Mouse (Mus musculus) embryonic facial prominence, embryonic 13.5 days (tissue): ENCODE results near the gene Trio. TPM values are rescaled to one million over a fixed set of nuclear protein-coding genes. Genes with fewer than 3 reads are reported as not detected.

Experiments used
- ATAC-seq: fragments of 200-750 bp; cut with Nextera tagmentation; 2 replicates; pipeline ENCODE4 v1.8.0; 2017; ENCODE audit warnings: low read depth; ENCODE audit not compliant: insufficient number of reproducible peaks, insufficient read depth, low FRiP score, low TSS enrichment
- H3K27ac ChIP-seq: fragments of 300-500 bp; sonication (generic); 2 replicates; pipeline ENCODE4 v1.5.1; 2015; ENCODE audit warnings: moderate library complexity, mild to moderate bottlenecking, inconsistent platforms
- H3K27me3 ChIP-seq: fragments of 300-500 bp; sonication (generic); 2 replicates; pipeline ENCODE4 v1.6.1; 2015; ENCODE audit warnings: mild to moderate bottlenecking, inconsistent platforms
- H3K36me3 ChIP-seq: fragments of 300-500 bp; sonication (generic); 2 replicates; pipeline ENCODE4 v1.6.1; 2015; ENCODE audit warnings: mild to moderate bottlenecking, inconsistent platforms
- H3K4me1 ChIP-seq: fragments of 300-500 bp; sonication (generic); 2 replicates; pipeline ENCODE4 v1.6.1; 2015; ENCODE audit warnings: inconsistent platforms
- H3K4me2 ChIP-seq: fragments of 300-500 bp; sonication (generic); 2 replicates; pipeline ENCODE4 v1.6.1; 2015; ENCODE audit warnings: moderate library complexity, mild to moderate bottlenecking, inconsistent platforms
- H3K4me3 ChIP-seq: fragments of 300-500 bp; sonication (generic); 2 replicates; pipeline ENCODE4 v1.5.1; 2015; ENCODE audit warnings: mild to moderate bottlenecking, inconsistent platforms
- H3K9ac ChIP-seq: fragments of 300-500 bp; sonication (generic); 2 replicates; pipeline ENCODE4 v1.6.1; 2015; ENCODE audit warnings: mild to moderate bottlenecking, inconsistent platforms
- H3K9me3 ChIP-seq: fragments of 300-500 bp; sonication (generic); 2 replicates; pipeline ENCODE4 v1.6.1; 2016; ENCODE audit warnings: inconsistent platforms
- WGBS: fragments of 180-500 bp; shearing (Covaris S2); methylation state at CpG from one replicate; pipeline ENCODE4 v1.1.7; 2015; ENCODE audit warnings: mixed read lengths; 5-methylcytosine and 5-hydroxymethylcytosine counted together
- polyA plus RNA-seq: library from polyadenylated mRNA; unstranded; fragments of >200 nt; fragmentation: Nextera tagmentation; extraction: Ambion mirVana; gene quantifications from 2 replicates; pipeline ENCODE4 v1.2.1, GENCODE M21; 2015

Trio gene
- polyA plus RNA-seq, 1 experiment from 2014 or later = 48.8 TPM

DNA sequence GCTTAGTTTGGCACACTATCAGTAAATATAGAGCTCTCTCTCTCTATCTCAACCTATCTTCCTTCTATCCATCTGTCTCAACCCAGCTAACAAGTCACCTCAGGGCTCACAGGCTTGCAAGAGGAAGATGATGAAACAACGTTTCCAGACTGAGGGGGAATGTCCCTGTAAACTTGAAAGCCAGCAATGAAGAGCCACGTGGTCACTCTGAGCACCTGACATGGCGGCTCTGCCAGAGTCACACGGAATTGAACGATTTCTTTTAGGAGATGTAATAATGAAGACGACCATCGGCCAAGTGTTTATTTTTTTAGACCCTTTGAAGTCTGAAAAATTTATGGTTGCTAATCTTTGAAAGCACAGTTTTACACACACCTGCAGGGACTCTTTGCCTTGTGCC lies 251.2 kb downstream of the Trio start:
- no peak overlapping the region for H3K4me2 ChIP-seq
- H3K4me1 ChIP-seq = peaks cover 96% of the 10 kb centered on the region
- H3K4me3 ChIP-seq = no peak overlapping the region
- no peaks in the 10 kb centered on the region for H3K9me3 ChIP-seq
- WGBS = 84% methylated on average over 7 of the region's 7 CpGs
- H3K27me3 ChIP-seq = no peaks in the 10 kb centered on the region
- no peak for ATAC-seq
- H3K9ac ChIP-seq = no peak overlapping the region
- peaks cover 36% of the 10 kb centered on the region for H3K36me3 ChIP-seq
- no peak overlapping the region for H3K27ac ChIP-seq

DNA sequence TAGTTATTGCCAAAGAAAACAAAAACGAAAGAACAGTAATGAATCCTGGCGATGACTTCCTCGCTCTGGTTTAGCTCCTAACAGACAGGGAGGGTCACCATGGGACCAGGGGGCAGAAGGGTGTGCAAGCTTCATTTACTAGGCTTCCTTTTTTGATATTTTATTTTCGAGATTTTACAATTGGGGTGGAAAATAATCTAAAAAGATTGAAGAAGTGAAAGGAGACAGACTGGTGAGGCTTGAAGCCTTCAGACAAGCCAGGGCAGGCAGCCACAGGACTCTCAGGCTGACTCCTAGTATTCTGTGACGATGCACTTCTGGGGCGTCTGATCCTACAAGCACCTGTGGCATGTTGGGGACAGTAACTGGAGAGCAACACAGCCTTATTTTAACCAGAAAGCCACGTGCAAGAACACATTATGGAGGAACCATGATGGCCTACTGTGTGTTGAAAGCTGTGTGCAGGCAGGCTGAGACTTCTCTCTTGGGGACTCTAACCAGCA lies 253.5 kb downstream of the Trio start:
- no peak for ATAC-seq
- Histone ChIP-seq H3K36me3 (peaks cover 57% of the 10 kb centered on the region), H3K4me3 (no peak overlapping the region), H3K27ac (peak overlapping the region; percentile 85), H3K9ac (no peak overlapping the region), H3K9me3 (no peaks in the 10 kb centered on the region), H3K4me1 (peaks cover 77% of the 10 kb centered on the region), H3K4me2 (no peak overlapping the region), H3K27me3 (no peaks in the 10 kb centered on the region)
- 66% methylated on average over 7 of the region's 7 CpGs for WGBS

DNA sequence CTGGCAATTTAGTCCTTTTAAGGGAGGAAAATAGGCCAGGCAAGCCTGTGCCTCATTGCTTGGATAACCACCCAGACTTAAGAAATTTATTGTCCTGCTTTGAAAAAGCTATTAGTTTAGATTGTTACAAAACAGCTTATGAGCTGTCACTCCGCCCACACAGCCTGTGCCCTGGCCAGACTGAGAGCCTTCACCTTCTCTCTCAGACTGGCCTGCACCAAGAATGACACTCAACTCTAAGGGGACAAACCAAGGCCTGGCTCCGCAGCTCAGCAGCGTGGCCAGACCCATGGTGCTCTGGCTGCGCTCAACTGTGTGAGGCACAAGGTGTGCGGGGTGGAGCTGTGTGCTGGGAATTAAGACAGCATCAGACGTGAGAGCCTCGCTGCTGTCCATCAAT lies 254.1 kb downstream of the Trio start:
- H3K9ac ChIP-seq = no peak overlapping the region
- ATAC-seq = no peak
- peaks cover 60% of the 10 kb centered on the region for H3K36me3 ChIP-seq
- no peaks in the 10 kb centered on the region for H3K27me3 ChIP-seq
- peaks cover 71% of the 10 kb centered on the region for H3K4me1 ChIP-seq
- WGBS = 74% methylated on average over 7 of the region's 7 CpGs
- H3K9me3 ChIP-seq = no peaks in the 10 kb centered on the region
- H3K27ac ChIP-seq = peak overlapping the region; percentile 85
- no peak overlapping the region for H3K4me3 ChIP-seq
- H3K4me2 ChIP-seq = peak overlapping the region; percentile 28; the same call in 1 of the 2 replicates

DNA sequence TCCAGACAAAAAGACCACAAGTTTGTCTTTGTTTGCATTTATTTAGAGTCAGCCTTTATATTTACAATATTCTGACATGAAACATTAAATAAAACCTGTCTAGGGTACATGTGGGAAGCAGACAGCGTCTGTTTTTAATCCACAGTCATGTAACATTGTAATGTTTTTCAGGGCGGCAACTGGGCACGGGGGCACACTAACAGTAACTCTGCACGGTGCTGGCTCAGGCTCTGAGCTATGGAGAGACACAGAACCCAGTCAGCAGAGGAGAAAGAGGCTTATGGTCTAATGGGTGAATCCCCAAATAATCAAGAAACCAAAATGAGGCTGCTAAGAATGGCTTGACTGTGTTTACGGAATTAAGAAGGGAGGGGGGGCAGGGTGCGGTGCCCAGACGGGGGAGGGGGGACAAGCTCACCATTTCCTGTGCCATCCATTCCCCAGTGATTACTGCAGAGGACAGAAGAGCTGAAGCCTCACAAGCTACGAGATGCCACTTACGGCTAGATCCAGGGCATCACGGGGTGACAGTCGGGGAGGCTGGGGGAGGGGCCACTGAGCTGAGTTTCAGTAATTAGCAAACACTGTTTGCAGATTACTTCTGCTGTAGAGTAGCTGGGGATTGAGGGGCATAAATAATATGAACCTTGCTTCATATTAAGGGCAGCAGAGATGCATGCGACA lies 255.0 kb downstream of the Trio start:
- no peaks in the 10 kb centered on the region for H3K9me3 ChIP-seq
- H3K27me3 ChIP-seq = no peaks in the 10 kb centered on the region
- peak overlapping the region; percentile 28 for H3K4me2 ChIP-seq
- peaks cover 70% of the 10 kb centered on the region for H3K36me3 ChIP-seq
- peak; percentile 84 for ATAC-seq
- 0 out of 2 replicates have a peak overlapping the region, but pooled peaks have one; percentile 17 for H3K9ac ChIP-seq
- H3K27ac ChIP-seq = peak overlapping the region; percentile 85
- H3K4me3 ChIP-seq = no peak overlapping the region
- 23% methylated on average over 12 of the region's 12 CpGs for WGBS
- peaks cover 62% of the 10 kb centered on the region for H3K4me1 ChIP-seq

DNA sequence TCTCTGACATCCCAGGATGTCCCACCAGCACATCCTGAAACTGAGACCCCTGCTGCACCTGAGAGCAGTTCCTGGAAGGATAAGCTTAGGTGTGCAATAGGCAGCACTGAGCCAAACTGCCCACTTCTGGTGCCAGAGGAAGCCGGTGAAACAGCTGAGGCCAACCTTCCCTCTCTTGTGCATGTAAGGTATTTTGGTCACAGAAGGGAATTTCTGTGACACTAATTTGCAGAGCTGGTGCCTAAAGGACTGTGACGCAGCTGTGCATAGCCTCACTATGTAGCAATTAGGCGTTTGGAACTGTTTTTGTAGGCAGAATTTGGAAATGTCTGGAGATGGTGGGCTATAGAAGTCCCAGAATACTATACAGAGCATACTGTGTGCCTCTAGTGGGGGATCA lies 264.2 kb downstream of the Trio start:
- Histone ChIP-seq H3K27me3 (no peaks in the 10 kb centered on the region), H3K9ac (0 out of 2 replicates have a peak overlapping the region, but pooled peaks have one; percentile 16), H3K36me3 (peaks cover 84% of the 10 kb centered on the region), H3K4me2 (no peak overlapping the region), H3K4me1 (peaks cover 50% of the 10 kb centered on the region), H3K9me3 (no peaks in the 10 kb centered on the region), H3K4me3 (no peak overlapping the region), H3K27ac (peak overlapping the region; percentile 92)
- ATAC-seq = no peak
- 74% methylated on average over 3 of the region's 3 CpGs for WGBS

DNA sequence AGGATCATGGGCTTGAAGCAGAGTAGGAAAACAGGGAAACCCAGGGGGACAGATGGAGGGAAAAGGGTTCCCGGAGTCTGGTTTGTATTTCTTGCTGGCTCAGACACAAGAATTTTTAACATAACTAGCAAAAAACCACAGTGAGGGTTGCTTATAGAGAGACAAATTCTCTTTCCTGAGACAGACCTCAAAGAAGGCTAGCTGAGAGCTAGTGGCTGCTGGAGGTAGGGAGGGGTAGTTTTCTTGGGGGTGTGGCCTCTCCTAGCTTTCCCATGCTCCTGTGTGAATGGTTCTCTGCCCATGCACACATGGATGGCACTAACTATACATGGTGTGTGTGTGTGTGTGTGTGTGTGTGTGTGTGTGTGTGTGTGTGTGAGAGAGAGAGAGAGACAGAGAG lies 265.0 kb downstream of the Trio start:
- H3K27me3 ChIP-seq = no peaks in the 10 kb centered on the region
- peaks cover 84% of the 10 kb centered on the region for H3K36me3 ChIP-seq
- no peak overlapping the region for H3K4me2 ChIP-seq
- H3K9me3 ChIP-seq = no peaks in the 10 kb centered on the region
- ATAC-seq = peak; percentile 71; the same call in 1 of the 2 replicates
- H3K4me1 ChIP-seq = peaks cover 50% of the 10 kb centered on the region
- peak overlapping the region; percentile 92 for H3K27ac ChIP-seq
- 21% methylated on average over 1 of the region's 1 CpGs for WGBS
- H3K4me3 ChIP-seq = no peak overlapping the region
- H3K9ac ChIP-seq = no peak overlapping the region

DNA sequence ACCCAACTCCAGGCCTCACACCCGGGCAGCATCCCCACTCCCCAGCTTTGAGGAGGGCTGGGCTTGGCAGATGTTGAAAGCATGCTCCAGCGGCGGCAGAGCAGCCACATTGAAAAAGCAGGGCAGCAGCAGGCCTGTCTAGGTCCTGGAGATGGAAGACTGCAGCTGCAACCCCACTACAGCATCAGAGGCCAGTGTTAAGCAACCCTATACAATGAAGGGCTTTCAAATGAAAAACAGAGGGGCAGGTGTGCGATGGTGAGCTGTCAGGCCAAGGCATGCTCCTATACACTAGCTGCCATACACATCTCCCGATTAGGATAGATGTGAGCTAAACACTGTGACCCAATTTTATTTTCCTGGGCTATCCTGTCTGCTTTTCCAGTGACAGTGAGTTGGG lies 265.8 kb downstream of the Trio start:
- Histone ChIP-seq H3K27me3 (no peaks in the 10 kb centered on the region), H3K9ac (no peak overlapping the region), H3K9me3 (no peaks in the 10 kb centered on the region), H3K4me1 (peaks cover 55% of the 10 kb centered on the region), H3K4me3 (no peak overlapping the region), H3K27ac (peak overlapping the region; percentile 92), H3K36me3 (peaks cover 85% of the 10 kb centered on the region), H3K4me2 (no peak overlapping the region)
- ATAC-seq = peak; percentile 7; the same call in 1 of the 2 replicates
- WGBS = 39% methylated on average over 5 of the region's 5 CpGs

DNA sequence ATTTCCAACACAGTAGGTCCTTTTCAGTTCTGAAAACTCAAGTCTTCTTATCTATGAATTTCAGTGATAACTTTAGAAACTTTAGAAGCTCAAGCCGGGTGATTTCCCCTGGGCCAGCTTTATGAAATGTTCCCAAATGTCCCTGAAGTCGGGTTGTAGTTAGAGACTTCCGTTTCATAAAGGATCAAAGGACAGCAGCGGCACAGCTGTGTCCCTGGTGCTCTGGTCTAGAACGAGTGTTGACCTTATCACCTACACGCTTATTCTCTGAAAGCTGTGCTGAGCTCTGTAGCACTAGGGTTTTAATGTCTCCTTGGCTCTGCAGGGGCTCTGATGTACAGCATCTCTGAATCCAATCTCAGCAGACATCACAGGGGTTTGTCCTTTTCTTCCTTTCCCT lies 267.0 kb downstream of the Trio start:
- H3K36me3 ChIP-seq = peaks cover 85% of the 10 kb centered on the region
- H3K27me3 ChIP-seq = no peaks in the 10 kb centered on the region
- ATAC-seq = no peak
- WGBS = 38% methylated on average over 6 of the region's 6 CpGs
- peaks cover 67% of the 10 kb centered on the region for H3K4me1 ChIP-seq
- H3K9me3 ChIP-seq = no peaks in the 10 kb centered on the region
- no peak overlapping the region for H3K4me2 ChIP-seq
- H3K4me3 ChIP-seq = no peak overlapping the region
- no peak overlapping the region for H3K9ac ChIP-seq
- peak overlapping the region; percentile 39; the same call in 1 of the 2 replicates for H3K27ac ChIP-seq

DNA sequence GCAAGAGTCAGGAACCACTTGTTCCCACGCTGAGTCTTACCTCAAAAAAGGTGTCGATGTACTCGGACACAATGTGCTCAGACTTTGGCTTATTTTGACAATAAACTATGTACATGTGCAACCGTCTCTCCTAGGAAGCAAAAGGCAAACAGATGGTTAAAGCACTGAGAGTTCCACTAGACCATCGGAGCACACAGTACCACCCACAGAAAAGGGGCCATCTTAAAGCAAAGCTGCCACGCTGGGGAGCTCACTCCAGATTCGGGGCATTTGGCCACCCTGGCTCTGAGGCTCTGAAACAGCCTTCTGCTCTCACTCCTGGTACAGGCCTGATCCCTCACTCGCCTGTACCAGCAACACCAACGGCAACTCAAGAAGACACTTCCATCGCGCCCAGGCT lies 269.2 kb downstream of the Trio start:
- WGBS = 88% methylated on average over 11 of the region's 11 CpGs
- H3K4me2 ChIP-seq = no peak overlapping the region
- H3K9me3 ChIP-seq = no peaks in the 10 kb centered on the region

DNA sequence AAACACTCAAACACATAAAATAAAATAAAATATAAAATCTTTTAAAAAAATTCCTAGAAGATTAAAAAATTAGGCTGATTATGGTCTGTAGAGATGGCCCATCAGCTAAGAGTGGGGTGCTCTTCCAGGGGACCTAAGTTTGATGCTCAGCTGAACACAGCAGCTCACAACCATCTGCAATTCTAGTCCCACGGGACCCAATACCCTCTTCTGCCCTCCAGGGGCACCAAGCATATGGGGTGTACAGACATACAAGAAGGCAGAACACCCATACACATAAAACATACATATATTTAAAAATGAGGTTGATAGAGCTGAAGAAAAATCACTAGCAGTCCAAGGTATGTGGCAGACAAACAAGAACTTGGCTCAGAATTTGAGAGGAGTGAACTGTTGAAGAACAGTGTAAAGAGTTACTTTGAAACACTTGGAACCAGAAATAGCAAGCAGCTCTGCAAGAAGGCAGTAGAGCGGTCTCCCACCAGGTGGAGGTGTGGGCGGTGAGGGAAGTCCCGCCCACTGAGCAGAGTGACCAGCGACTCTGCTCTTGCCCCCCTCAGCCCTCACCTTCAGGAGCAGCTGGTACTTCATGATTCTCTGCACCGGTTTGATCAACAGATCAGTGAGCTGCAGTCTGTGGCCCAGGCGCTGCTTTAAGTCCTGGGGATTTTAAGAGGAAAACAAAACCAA lies 270.9 kb downstream of the Trio start:
- WGBS = 80% methylated on average over 7 of the region's 7 CpGs
- no peak for ATAC-seq

More for the DNA sequence above, 269.2 kb downstream of the Trio start:
- H3K27ac ChIP-seq = no peak overlapping the region
- peaks cover 65% of the 10 kb centered on the region for H3K4me1 ChIP-seq
- H3K4me3 ChIP-seq = no peak overlapping the region
- no peaks in the 10 kb centered on the region for H3K27me3 ChIP-seq
- H3K9ac ChIP-seq = no peak overlapping the region
- ATAC-seq = no peak
- peaks cover 85% of the 10 kb centered on the region for H3K36me3 ChIP-seq

DNA sequence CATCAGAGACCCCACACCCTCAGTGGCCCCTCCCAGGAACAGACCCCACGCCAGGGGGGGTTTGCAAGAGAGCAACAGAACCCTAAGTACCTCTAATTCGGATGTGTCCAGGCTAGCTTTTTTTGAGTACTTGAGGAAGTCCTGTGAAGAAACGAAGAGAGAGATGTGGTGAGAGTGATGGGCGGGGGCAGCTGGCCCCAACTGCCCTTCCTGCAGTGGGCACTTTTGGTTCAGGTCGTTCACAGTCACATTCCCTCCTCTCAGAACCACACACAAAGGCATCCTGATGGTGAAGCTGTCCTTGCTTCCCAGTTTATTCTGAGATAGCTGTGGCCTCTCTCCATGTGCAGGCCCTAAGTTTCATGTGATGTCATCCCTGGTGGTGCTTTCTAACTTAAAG lies 271.7 kb downstream of the Trio start:
- peaks cover 96% of the 10 kb centered on the region for H3K36me3 ChIP-seq
- 71% methylated on average over 5 of the region's 5 CpGs for WGBS

More for the DNA sequence above, 270.9 kb downstream of the Trio start:
- Histone ChIP-seq H3K4me1 (peaks cover 48% of the 10 kb centered on the region), H3K9ac (no peak overlapping the region), H3K4me3 (no peak overlapping the region), H3K36me3 (peaks cover 96% of the 10 kb centered on the region), H3K9me3 (no peaks in the 10 kb centered on the region), H3K27ac (no peak overlapping the region), H3K27me3 (no peaks in the 10 kb centered on the region), H3K4me2 (no peak overlapping the region)

More for the DNA sequence above, 271.7 kb downstream of the Trio start:
- Histone ChIP-seq H3K9ac (no peak overlapping the region), H3K4me2 (no peak overlapping the region), H3K27me3 (no peaks in the 10 kb centered on the region), H3K9me3 (no peaks in the 10 kb centered on the region), H3K4me3 (no peak overlapping the region), H3K4me1 (peaks cover 40% of the 10 kb centered on the region), H3K27ac (peak overlapping the region; percentile 48; the same call in 1 of the 2 replicates)
- ATAC-seq = no peak
